Mouse (Mus musculus) adrenal gland, postnatal 25 days (tissue): ENCODE results near the gene Maip1. TPM values are rescaled to one million over a fixed set of nuclear protein-coding genes. Genes with fewer than 3 reads are reported as not detected.

ENCODE experiments used
- DNase-seq: peaks from one replicate; pipeline ENCODE4 v3.0.0; 2021; ENCODE audit warnings: mixed read lengths
- total RNA-seq: library from RNA; stranded (reverse); gene quantifications from 2 replicates; pipeline ENCODE4 v1.2.3, GENCODE M21; 2021

The Maip1 gene
- total RNA-seq, 1 experiment from 2014 or later: 12.4 TPM

GRCm38 (mm10) chr1:57428368-57429308 is 22.5 kb downstream of the Maip1 start:
- peak; percentile 86 for DNase-seq

- no peak for DNase-seq
These were observed 23.8 kb downstream of the Maip1 start for GRCm38 (mm10) chr1:57429786-57430483.

- no peak for DNase-seq
These were observed 27.0 kb downstream of the Maip1 start for GRCm38 (mm10) chr1:57433141-57433540.

- peak; percentile 26 for DNase-seq
These were observed 30.3 kb downstream of the Maip1 start for GRCm38 (mm10) chr1:57436408-57436807.

- no peak for DNase-seq
These were observed 30.8 kb downstream of the Maip1 start for GRCm38 (mm10) chr1:57436954-57437353.

DNA sequence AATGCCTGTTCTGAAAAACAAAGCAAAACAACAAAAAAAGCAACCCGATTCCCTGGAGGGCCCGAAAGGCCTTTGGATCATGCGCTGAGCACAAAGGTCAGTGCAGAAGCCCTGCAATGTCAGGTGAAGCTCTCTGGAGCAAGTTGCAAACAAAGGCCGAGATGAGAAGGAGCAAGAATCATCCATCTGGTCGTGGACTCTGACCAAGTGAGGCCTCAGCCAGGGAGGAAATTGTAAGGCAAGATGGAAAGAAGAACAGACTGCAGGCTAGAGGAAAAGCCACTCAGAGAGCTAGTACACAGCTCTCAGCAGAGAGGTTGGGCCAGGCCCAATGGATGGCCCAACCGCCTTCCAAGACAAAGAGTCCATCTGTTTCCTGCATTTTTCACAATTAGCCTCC is 32.9 kb downstream of the Maip1 start:
- DNase-seq: no peak

DNA sequence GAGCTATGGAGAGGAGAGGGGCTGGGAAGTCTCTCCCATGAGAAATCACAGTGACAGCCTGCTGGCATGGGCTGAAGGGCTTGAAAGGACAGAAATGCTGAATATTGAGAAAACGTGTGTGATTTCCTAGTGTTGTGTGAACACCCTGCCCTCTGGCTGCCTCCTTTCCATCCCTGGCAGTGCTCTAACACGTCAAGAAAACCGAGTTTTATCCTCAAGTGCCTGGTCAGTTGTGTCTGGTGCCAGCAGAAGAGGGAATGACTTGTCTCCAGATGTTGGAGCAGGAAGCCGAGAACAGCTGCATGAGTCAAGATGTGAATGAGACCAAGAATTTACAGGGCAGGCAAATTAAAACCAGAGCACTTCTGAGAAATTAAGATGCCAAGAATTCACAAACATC is 34.6 kb downstream of the Maip1 start:
- no peak for DNase-seq

DNA sequence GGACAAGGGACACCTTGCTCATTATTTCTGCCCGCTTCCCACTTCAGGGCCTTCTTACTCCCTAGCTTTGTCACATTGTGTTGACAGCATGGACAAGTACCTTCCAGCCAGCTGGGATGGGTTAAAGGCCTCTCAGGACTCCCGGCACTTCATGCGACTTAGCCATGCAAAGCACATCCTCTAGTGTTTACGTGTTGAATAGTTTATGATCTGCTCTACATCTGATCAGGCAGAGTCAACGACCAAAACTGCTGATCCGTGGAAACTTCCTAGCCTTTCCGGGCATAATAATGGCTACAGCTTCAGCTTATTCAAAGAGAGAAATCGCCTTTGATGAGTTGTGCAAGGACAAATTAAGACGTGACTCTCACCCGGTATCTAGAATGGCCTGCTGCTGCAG is 39.6 kb downstream of the Maip1 start:
- no peak for DNase-seq

- DNase-seq: no peak
These were observed 44.1 kb downstream of the Maip1 start for GRCm38 (mm10) chr1:57450241-57450640.

DNA sequence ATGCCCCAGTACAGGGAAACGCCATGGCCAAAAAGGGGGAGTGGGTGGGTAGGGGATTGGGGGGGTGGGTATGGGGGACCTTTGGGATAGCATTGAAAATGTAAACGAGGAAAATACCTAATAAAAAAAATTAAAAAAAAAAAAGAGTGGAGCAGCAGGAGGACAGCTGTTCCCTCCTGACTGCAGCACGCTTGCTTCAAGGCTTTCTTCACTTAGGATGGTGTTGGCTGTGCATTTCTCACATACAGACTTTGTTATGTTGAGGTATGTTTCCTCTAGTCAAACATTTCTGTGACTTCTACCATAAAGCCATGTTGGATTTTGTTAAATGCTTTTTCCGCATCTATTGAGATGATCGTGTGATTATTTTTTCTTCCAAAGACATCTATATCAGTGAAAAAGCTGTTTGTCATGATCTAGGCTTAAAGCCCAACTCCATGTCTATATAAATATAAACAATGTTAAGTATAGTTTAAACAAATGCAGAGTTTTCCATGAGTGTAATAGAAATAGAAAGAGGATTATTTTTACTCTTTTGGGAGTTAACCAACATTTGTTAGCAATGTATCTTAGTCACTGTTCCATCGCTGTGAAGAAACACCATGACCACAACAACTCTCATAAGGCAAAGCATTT is 54.3 kb downstream of the Maip1 start:
- no peak for DNase-seq

Other genes starting within 250 kb of the Maip1 start
- gene 1700066M21Rik, start 28.7 kb upstream of the Maip1 start, total RNA-seq: 7.8 and 9.9 TPM in 2 replicates
- 14.6 and 15.9 TPM in 2 replicates for gene Tyw5, start 773 bp downstream of the Maip1 start, total RNA-seq